Mouse (Mus musculus): ENCODE measurements around the gene Tfap2e.

- no peak for TF ChIP-seq CTCF (IDR thresholded peaks at IDR 0.05; ENCODE audit: insufficient read depth, low read length)
- no peak for TF ChIP-seq POLR2A (IDR thresholded peaks at IDR 0.05; ENCODE audit: borderline replicate concordance, extremely low read depth, low read depth, low read length)
Measured at GRCm38 (mm10) chr4:126751556-126752023, 15.6 kb upstream of the Tfap2e start.
